8 mouse cellular contexts compared by ENCODE assay signal in the genomic region with DNA sequence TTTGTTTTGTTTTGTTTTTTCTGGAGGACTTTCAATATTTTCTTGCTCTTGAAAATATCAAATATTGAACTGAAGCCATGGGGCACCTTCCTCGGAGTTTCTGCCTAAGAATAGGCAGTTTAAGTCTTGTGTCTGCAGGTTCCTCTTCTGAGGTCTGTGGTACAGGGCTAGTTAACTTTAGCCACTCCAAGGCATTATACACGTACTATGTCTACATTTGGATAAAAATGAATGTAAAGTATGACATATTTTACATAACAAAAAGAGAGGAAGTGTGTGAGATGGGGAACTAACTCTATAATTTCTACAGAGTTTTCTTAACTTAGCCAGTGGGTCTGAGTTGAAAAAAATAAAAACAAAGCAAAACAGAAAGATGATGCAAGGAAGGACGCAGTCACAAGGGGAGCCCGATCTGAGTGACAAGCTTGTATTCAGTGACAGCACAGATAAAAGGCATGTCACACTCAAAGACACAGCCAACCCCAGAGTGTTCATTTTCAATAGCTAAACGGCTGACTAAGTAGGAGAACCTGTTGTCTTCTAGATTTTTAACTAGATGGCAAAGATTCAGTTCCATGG.
DNase-seq lines count a peak whose midpoint lies in the region; ATAC-seq lines count a peak whose summit lies in the region.

No protein-coding gene starts in this region.

- ATAC-seq in forebrain, embryonic 11.5 days (replicated peaks; ENCODE audit: low FRiP score): no peak
- ATAC-seq in forebrain, embryonic 14.5 days: no peak
- ATAC-seq in hindbrain, embryonic 16.5 days: no peak
- ATAC-seq in midbrain, embryonic 13.5 days: no peak

- no peak for DNase-seq in forebrain, embryonic 11.5 days (ENCODE audit: low spot score)
- no peak for DNase-seq in forebrain, embryonic 14.5 days (ENCODE audit: low spot score)
- DNase-seq in Muller cell, postnatal 12 days (ENCODE audit: inconsistent ontology term): peak; percentile 36
- no peak for DNase-seq in spleen, postnatal 36 days (ENCODE audit: low spot score in 2 of 2)
- no peak for DNase-seq in gastrocnemius, postnatal 36 days
- no peak for DNase-seq in adrenal gland, adult 18-20 months (ENCODE audit: low spot score in 2 of 2)

- H3K27me3 ChIP-seq in forebrain, embryonic 11.5 days (ENCODE audit: control insufficient read depth, insufficient read depth, low read length): no peaks in the 10 kb centered on the region
- no peaks in the 10 kb centered on the region for H3K27me3 ChIP-seq in forebrain, embryonic 14.5 days (replicated peaks; ENCODE audit: control insufficient read depth, insufficient read depth, low read length)
- no peaks in the 10 kb centered on the region for H3K27me3 ChIP-seq in hindbrain, embryonic 16.5 days (replicated peaks; ENCODE audit: control insufficient read depth, insufficient read depth, low read length)
- H3K27me3 ChIP-seq in midbrain, embryonic 13.5 days: no peaks in the 10 kb centered on the region

- peak overlapping the region; percentile 84; the same call in 1 of the 2 replicates for H3K4me2 ChIP-seq in forebrain, embryonic 11.5 days (ENCODE audit: low read depth, low read length, severe bottlenecking)
- H3K4me2 ChIP-seq in forebrain, embryonic 14.5 days (ENCODE audit: low read length): no peak overlapping the region
- H3K4me2 ChIP-seq in hindbrain, embryonic 16.5 days (ENCODE audit: low read length): peak overlapping the region; percentile 89
- H3K4me2 ChIP-seq in midbrain, embryonic 13.5 days (replicated peaks): peak overlapping the region; percentile 87

- no peak overlapping the region; the same call in 1 of the 2 replicates for H3K4me3 ChIP-seq in forebrain, embryonic 11.5 days (ENCODE audit: low read depth, low read length)
- H3K4me3 ChIP-seq in forebrain, embryonic 14.5 days (ENCODE audit: low read depth, low read length): no peak overlapping the region; the same call in 1 of the 2 replicates
- no peak overlapping the region; the same call in 1 of the 2 replicates for H3K4me3 ChIP-seq in hindbrain, embryonic 16.5 days (ENCODE audit: low read length)
- H3K4me3 ChIP-seq in midbrain, embryonic 13.5 days (replicated peaks): peak overlapping the region; percentile 52; the same call in 1 of the 2 replicates

- intact Hi-C loops in gastrocnemius, postnatal 36 days (cut with DNase I): no loop called here

- H3K9ac ChIP-seq in forebrain, embryonic 11.5 days (ENCODE audit: low read length): no peak overlapping the region
- H3K9ac ChIP-seq in forebrain, embryonic 14.5 days (ENCODE audit: low read length): no peak overlapping the region
- no peak overlapping the region for H3K9ac ChIP-seq in hindbrain, embryonic 16.5 days (ENCODE audit: low read depth, low read length)
- no peak overlapping the region for H3K9ac ChIP-seq in midbrain, embryonic 13.5 days (replicated peaks)

- no peaks in the 10 kb centered on the region for H3K9me3 ChIP-seq in forebrain, embryonic 11.5 days (ENCODE audit: control insufficient read depth, low read length)
- no peaks in the 10 kb centered on the region for H3K9me3 ChIP-seq in forebrain, embryonic 14.5 days (replicated peaks; ENCODE audit: control insufficient read depth, low read length)
- no peaks in the 10 kb centered on the region for H3K9me3 ChIP-seq in hindbrain, embryonic 16.5 days (ENCODE audit: control insufficient read depth, low read length)
- H3K9me3 ChIP-seq in midbrain, embryonic 13.5 days: no peaks in the 10 kb centered on the region

- WGBS in forebrain, embryonic 11.5 days: 26% methylated on average over 5 of the region's 5 CpGs
- WGBS in forebrain, embryonic 14.5 days: 27% methylated on average over 5 of the region's 5 CpGs
- 22% methylated on average over 5 of the region's 5 CpGs for whole genome bisulfite sequencing in hindbrain, embryonic 16.5 days
- 15% methylated on average over 5 of the region's 5 CpGs for WGBS in midbrain, embryonic 13.5 days

- H3K27ac ChIP-seq in forebrain, embryonic 11.5 days (ENCODE audit: low read depth, low read length): no peak overlapping the region
- H3K27ac ChIP-seq in forebrain, embryonic 14.5 days (ENCODE audit: low read depth, low read length): no peak overlapping the region
- no peak overlapping the region for H3K27ac ChIP-seq in hindbrain, embryonic 16.5 days (ENCODE audit: low read depth, low read length)
- no peak overlapping the region for H3K27ac ChIP-seq in midbrain, embryonic 13.5 days

- H3K4me1 ChIP-seq in forebrain, embryonic 11.5 days (replicated peaks; ENCODE audit: control insufficient read depth, insufficient read depth, low read length): peaks cover 13% of the 10 kb centered on the region; the same call in 1 of the 2 replicates
- 0 out of 2 replicates have a peak, but pooled peaks cover 5% of the 10 kb centered on the region for H3K4me1 ChIP-seq in forebrain, embryonic 14.5 days (ENCODE audit: control insufficient read depth, insufficient read depth, low read length)
- peaks cover 6% of the 10 kb centered on the region for H3K4me1 ChIP-seq in hindbrain, embryonic 16.5 days (ENCODE audit: control insufficient read depth, insufficient read depth, low read depth, low read length)
- peaks cover 26% of the 10 kb centered on the region for H3K4me1 ChIP-seq in midbrain, embryonic 13.5 days (replicated peaks)

- no peaks in the 10 kb centered on the region for H3K36me3 ChIP-seq in forebrain, embryonic 11.5 days (ENCODE audit: control insufficient read depth, insufficient read depth, low read length)
- H3K36me3 ChIP-seq in forebrain, embryonic 14.5 days (ENCODE audit: control insufficient read depth, insufficient read depth, low read length): no peaks in the 10 kb centered on the region
- no peaks in the 10 kb centered on the region for H3K36me3 ChIP-seq in hindbrain, embryonic 16.5 days (ENCODE audit: control insufficient read depth, insufficient read depth, low read length)
- no peaks in the 10 kb centered on the region for H3K36me3 ChIP-seq in midbrain, embryonic 13.5 days
